Mouse (Mus musculus) brain, embryonic 18.5 days (tissue): ENCODE measurements at regions not wholly inside any gene's neighbourhood (a gene's known extent, or its start where the extent isn't known, plus 50 kb on each side); places are given as distances from the start of the nearest gene placed in this dataset.

Experiments used
- DNase-seq: peaks from one replicate; pipeline ENCODE4 v3.0.0-alpha.2; 2012; ENCODE audit warnings: low read depth, low spot score

- DNase-seq, result no peak
These were observed 434.0 kb upstream of the Adgrl2 start for GRCm38 (mm10) chr3:149424306-149424705.

- DNase-seq, result no peak
These were observed 433.1 kb upstream of the Adgrl2 start for GRCm38 (mm10) chr3:149423491-149423890.

- DNase-seq, result no peak
These were observed 424.7 kb upstream of the Adgrl2 start for GRCm38 (mm10) chr3:149415081-149415480.

GRCm38 (mm10) chr3:149413114-149413513, 422.8 kb upstream of the Adgrl2 start:
- no peak for DNase-seq

- DNase-seq, result no peak
These were observed 420.2 kb upstream of the Adgrl2 start for GRCm38 (mm10) chr3:149410518-149410917.

GRCm38 (mm10) chr3:149408858-149409257, 418.5 kb upstream of the Adgrl2 start:
- no peak for DNase-seq

- DNase-seq, result no peak
These were observed 415.5 kb upstream of the Adgrl2 start for GRCm38 (mm10) chr3:149405872-149406271.

GRCm38 (mm10) chr3:149404691-149405090, 414.3 kb upstream of the Adgrl2 start:
- DNase-seq, result no peak

GRCm38 (mm10) chr3:149402496-149402895, 412.1 kb upstream of the Adgrl2 start:
- DNase-seq, result no peak

- no peak for DNase-seq
These were observed 404.7 kb upstream of the Adgrl2 start for GRCm38 (mm10) chr3:149395082-149395481.

GRCm38 (mm10) chr3:149393317-149394172, 403.2 kb upstream of the Adgrl2 start:
- DNase-seq, result no peak

- no peak for DNase-seq
These were observed 401.8 kb upstream of the Adgrl2 start for GRCm38 (mm10) chr3:149392164-149392563.

- DNase-seq, result no peak
These were observed 397.2 kb upstream of the Adgrl2 start for GRCm38 (mm10) chr3:149387537-149387936.

- no peak for DNase-seq
These were observed 395.7 kb upstream of the Adgrl2 start for GRCm38 (mm10) chr3:149386027-149386426.

- DNase-seq, result peak; percentile 6
These were observed 395.0 kb upstream of the Adgrl2 start for GRCm38 (mm10) chr3:149385336-149385735.

- DNase-seq, result peak; percentile 37
These were observed 391.3 kb upstream of the Adgrl2 start for GRCm38 (mm10) chr3:149381559-149382245.

GRCm38 (mm10) chr3:149381051-149381450, 390.7 kb upstream of the Adgrl2 start:
- DNase-seq, result no peak

GRCm38 (mm10) chr3:149379866-149380472, 389.6 kb upstream of the Adgrl2 start:
- DNase-seq, result no peak

- no peak for DNase-seq
These were observed 389.0 kb upstream of the Adgrl2 start for GRCm38 (mm10) chr3:149379249-149379865.

- DNase-seq, result no peak
These were observed 381.1 kb upstream of the Adgrl2 start for GRCm38 (mm10) chr3:149371439-149371838.

- no peak for DNase-seq
These were observed 380.3 kb upstream of the Adgrl2 start for GRCm38 (mm10) chr3:149370517-149371227.
